Mouse (Mus musculus) heart, postnatal 0 days (tissue): ENCODE results near the gene Tbxas1. TPM values are rescaled to one million over a fixed set of nuclear protein-coding genes. Genes with fewer than 3 reads are reported as not detected.

Experiments used
- ATAC-seq: fragments of 200-750 bp; cut with Nextera tagmentation; 2 replicates; pipeline ENCODE4 v1.8.0; 2017; ENCODE audit warnings: low read depth, moderate number of reproducible peaks, moderate library complexity; ENCODE audit not compliant: insufficient read depth
- DNase-seq: peaks from one replicate; pipeline ENCODE4 v3.0.0-alpha.2; 2016; ENCODE audit warnings: low spot score
- H3K27ac ChIP-seq: fragments of 300-500 bp; sonication (generic); 2 replicates; pipeline ENCODE4 v1.5.1; 2014; ENCODE audit warnings: low read depth, mild to moderate bottlenecking
- H3K27me3 ChIP-seq: fragments of 300-500 bp; sonication (generic); 2 replicates; pipeline ENCODE4 v1.6.1; 2014; ENCODE audit warnings: low read length, mixed read lengths; ENCODE audit not compliant: control insufficient read depth, insufficient read depth
- H3K36me3 ChIP-seq: fragments of 300-500 bp; sonication (generic); replicated peaks from 2 replicates; pipeline ENCODE4 v1.6.1; 2014; ENCODE audit warnings: low read length, mixed read lengths; ENCODE audit not compliant: control insufficient read depth, insufficient read depth
- H3K4me1 ChIP-seq: fragments of 300-500 bp; sonication (generic); 2 replicates; pipeline ENCODE4 v1.6.1; 2014; ENCODE audit warnings: antibody characterized with exemption; ENCODE audit not compliant: control insufficient read depth, insufficient read depth
- H3K4me2 ChIP-seq: fragments of 300-500 bp; sonication (generic); 2 replicates; pipeline ENCODE4 v1.6.1; 2014; ENCODE audit warnings: low read depth, mild to moderate bottlenecking, low read length, moderate library complexity
- H3K4me3 ChIP-seq: fragments of 300-500 bp; sonication (generic); 2 replicates; pipeline ENCODE4 v1.5.1; 2014; ENCODE audit warnings: low read depth, low read length
- H3K9ac ChIP-seq: fragments of 300-500 bp; sonication (generic); replicated peaks from 2 replicates; pipeline ENCODE4 v1.6.1; 2014; ENCODE audit warnings: low read depth, low read length, mixed read lengths
- H3K9me3 ChIP-seq: fragments of 300-500 bp; sonication (generic); replicated peaks from 2 replicates; pipeline ENCODE4 v1.6.1; 2016; ENCODE audit warnings: low read length; ENCODE audit not compliant: control insufficient read depth
- CTCF ChIP-seq: IDR thresholded peaks from 2 replicates; pipeline ENCODE4 v1.5.1; 2016; ENCODE audit warnings: antibody characterized with exemption, control low read depth, low read depth
- EP300 ChIP-seq: IDR thresholded peaks from 2 replicates; pipeline ENCODE4 v1.6.1; 2016; ENCODE audit warnings: antibody characterized with exemption, low read depth
- WGBS: fragments of 180-500 bp; shearing (Covaris S2); extraction: QIAGEN DNeasy Blood & Tissue Kit; methylation state at CpG from one replicate; pipeline ENCODE4 v1.1.7; 2014; 5-methylcytosine and 5-hydroxymethylcytosine counted together
- polyA plus RNA-seq: library from polyadenylated mRNA; unstranded; fragments of >200 nt; fragmentation: Nextera tagmentation; extraction: Ambion mirVana; gene quantifications from 2 replicates; pipeline ENCODE4 v1.2.1, GENCODE M21; 2015
- total RNA-seq: library from RNA; depleted of rRNA; stranded (reverse); fragments of >200 nt; gene quantifications from 2 replicates; pipeline ENCODE4 v1.2.3, GENCODE M21; 2014; ENCODE audit warnings: low replicate concordance

Tbxas1 gene
- total and polyA plus RNA-seq, 2 experiments from 2014 or later = 0.64 to 1.6 TPM

DNA sequence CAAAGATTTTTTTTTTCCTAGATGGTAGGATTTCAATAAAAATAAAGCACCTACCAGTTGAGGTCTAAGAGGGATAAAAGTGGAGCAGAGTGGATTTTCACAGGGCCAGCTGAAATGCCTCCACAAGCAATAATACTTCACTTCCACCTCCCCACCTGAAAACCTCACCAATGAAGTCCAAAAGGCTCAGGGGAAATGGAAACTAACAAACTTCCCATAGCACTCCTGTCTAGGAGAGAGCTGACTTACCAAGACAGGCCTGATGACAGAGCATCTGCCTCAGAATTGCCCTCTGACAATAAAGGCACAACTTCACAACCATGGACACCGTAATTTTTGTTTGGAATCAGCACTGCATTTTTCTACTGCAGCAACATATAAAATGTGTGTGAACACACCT is 15.4 kb upstream of the Tbxas1 start:
- Histone ChIP-seq H3K27ac (no peak overlapping the region), H3K4me1 (peaks cover 21% of the 10 kb centered on the region), H3K9ac (no peak overlapping the region), H3K36me3 (no peaks in the 10 kb centered on the region), H3K4me3 (no peak overlapping the region), H3K27me3 (no peaks in the 10 kb centered on the region), H3K9me3 (no peaks in the 10 kb centered on the region), H3K4me2 (no peak overlapping the region)
- no peak for DNase-seq
- WGBS = 98% methylated on average over 1 of the region's 1 CpGs
- no peak for TF ChIP-seq CTCF
- no peak for TF ChIP-seq EP300
- no peak for ATAC-seq

DNA sequence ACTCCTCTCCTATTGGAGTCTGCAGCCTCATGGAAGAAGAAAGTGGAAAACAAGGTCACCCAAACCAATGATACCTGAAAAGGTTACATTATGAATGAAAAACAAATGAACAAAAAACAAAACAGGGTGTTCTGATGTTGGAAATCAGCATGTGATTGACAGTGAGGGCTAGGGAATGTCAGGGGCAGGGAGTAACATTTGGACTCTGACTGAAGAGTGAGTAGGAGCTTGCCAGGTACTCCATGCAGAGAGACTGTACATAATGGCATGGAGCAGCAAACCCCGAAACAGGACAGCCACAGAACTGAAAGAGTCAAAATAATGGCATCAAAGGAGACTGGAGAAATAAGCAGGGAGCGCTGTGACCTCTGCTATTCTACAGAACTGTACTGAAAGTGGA is 14.9 kb upstream of the Tbxas1 start:
- Histone ChIP-seq H3K9me3 (no peaks in the 10 kb centered on the region), H3K9ac (no peak overlapping the region), H3K27me3 (no peaks in the 10 kb centered on the region), H3K4me3 (no peak overlapping the region), H3K4me2 (no peak overlapping the region), H3K4me1 (peaks cover 21% of the 10 kb centered on the region), H3K27ac (no peak overlapping the region; the same call in 1 of the 2 replicates), H3K36me3 (no peaks in the 10 kb centered on the region)
- TF ChIP-seq EP300 = no peak
- no peak for TF ChIP-seq CTCF
- no peak for DNase-seq
- no peak for ATAC-seq
- 56% methylated on average over 2 of the region's 2 CpGs for WGBS

DNA sequence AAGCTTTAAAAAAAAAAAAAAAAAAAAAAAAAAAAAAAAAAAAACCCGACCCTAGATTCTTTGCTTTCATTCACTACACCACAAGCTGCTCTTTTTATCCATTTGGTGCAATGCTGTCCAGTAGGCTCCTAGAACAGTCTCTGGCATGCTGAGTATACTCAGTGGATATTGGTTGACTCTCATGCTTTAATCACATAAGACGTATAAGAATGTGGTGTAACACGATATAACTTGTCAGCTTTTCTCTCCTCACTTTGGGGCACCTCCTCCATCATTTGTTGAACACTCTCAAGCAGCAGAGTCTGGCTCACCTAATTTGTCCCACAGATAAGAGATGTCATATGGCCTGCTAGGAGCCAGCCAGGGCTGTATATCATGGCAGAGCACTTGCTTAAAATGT is 11.6 kb upstream of the Tbxas1 start:
- DNase-seq (no peak), ATAC-seq (no peak)
- no peak overlapping the region for H3K27ac ChIP-seq
- H3K27me3 ChIP-seq = no peaks in the 10 kb centered on the region
- H3K4me2 ChIP-seq = no peak overlapping the region
- H3K9ac ChIP-seq = no peak overlapping the region
- no peaks in the 10 kb centered on the region for H3K9me3 ChIP-seq
- no peaks in the 10 kb centered on the region for H3K36me3 ChIP-seq
- WGBS = 24% methylated on average over 3 of the region's 3 CpGs
- H3K4me1 ChIP-seq = peaks cover 19% of the 10 kb centered on the region
- no peak overlapping the region for H3K4me3 ChIP-seq
- TF ChIP-seq EP300 (no peak), CTCF (no peak)

DNA sequence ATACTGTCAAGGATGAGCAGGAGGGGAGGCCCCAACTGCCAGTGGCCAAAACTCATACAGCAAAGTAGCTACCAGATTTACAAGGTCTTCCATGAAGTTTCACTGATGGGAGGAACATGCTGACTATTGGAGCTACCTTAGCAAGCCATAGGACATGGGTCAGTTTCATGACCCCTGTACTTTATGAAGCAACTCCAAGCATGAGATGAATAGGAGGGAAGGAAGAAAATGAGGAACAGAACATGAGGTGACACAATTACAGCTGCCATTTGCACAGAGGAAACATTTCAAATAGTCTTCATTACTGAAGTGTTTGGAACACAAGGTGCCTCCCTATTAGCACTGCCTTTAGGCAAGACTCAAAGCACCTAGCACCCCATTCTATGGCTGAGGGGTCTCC is 9.4 kb upstream of the Tbxas1 start:
- ATAC-seq (no peak), DNase-seq (no peak)
- no peak for TF ChIP-seq CTCF
- TF ChIP-seq EP300 = no peak
- H3K4me3 ChIP-seq = no peak overlapping the region
- H3K36me3 ChIP-seq = no peaks in the 10 kb centered on the region; the same call in 1 of the 2 replicates
- H3K4me1 ChIP-seq = peaks cover 14% of the 10 kb centered on the region
- no peak overlapping the region for H3K27ac ChIP-seq
- H3K27me3 ChIP-seq = no peaks in the 10 kb centered on the region
- no peak overlapping the region for H3K9ac ChIP-seq
- no peaks in the 10 kb centered on the region for H3K9me3 ChIP-seq
- H3K4me2 ChIP-seq = no peak overlapping the region

DNA sequence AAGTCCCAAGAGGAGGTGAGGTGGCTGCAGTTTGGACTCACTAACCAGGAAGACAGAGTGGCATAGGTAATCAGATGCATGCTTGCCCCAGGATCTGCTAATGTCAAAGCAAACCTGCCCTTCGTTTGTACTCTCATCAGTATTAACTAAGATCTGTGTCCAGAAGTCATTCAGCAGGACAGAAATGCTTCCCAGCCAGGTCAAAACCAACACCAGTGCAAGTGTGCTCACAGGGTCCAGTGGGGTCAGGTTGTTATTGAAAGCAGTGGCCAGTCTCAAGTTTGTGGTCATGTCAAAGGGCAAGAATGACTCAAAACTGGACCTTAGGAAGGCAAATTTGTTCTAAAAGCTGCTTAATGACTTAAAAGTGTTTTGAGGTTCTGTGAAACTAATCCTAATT is 8.8 kb upstream of the Tbxas1 start:
- no peak overlapping the region for H3K4me2 ChIP-seq
- no peaks in the 10 kb centered on the region for H3K9me3 ChIP-seq
- WGBS = 77% methylated on average over 1 of the region's 1 CpGs
- no peak for DNase-seq
- H3K4me3 ChIP-seq = no peak overlapping the region
- no peak for ATAC-seq
- no peaks in the 10 kb centered on the region; the same call in 1 of the 2 replicates for H3K36me3 ChIP-seq
- H3K9ac ChIP-seq = no peak overlapping the region
- no peak for TF ChIP-seq CTCF
- H3K27ac ChIP-seq = no peak overlapping the region
- no peaks in the 10 kb centered on the region for H3K27me3 ChIP-seq
- peaks cover 10% of the 10 kb centered on the region for H3K4me1 ChIP-seq

DNA sequence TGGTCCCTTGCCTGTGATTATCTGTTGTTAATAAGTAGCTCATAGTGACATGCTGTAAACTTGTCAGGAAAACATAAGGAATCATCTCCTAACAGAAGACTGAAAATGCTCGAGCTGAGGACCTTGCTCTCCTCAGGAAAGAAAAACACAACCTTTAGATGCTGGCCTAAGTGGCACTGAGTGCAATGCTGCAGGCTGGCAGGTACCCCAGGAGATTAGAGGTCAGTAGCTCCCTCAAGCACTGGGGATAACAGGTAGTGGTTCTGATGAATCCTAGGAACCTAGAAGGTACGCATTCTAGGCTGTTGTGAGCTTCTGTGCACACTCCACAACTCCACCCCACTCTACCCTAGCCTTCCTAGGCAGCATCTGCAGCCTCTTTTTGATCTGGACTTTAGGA is 8.4 kb upstream of the Tbxas1 start:
- DNase-seq = no peak
- Histone ChIP-seq H3K9me3 (no peaks in the 10 kb centered on the region), H3K4me3 (no peak overlapping the region), H3K36me3 (no peaks in the 10 kb centered on the region; the same call in 1 of the 2 replicates), H3K4me1 (peaks cover 10% of the 10 kb centered on the region), H3K4me2 (no peak overlapping the region), H3K9ac (no peak overlapping the region), H3K27ac (no peak overlapping the region), H3K27me3 (no peaks in the 10 kb centered on the region)
- 69% methylated on average over 2 of the region's 2 CpGs for WGBS
- no peak for ATAC-seq
- no peak for TF ChIP-seq EP300
- TF ChIP-seq CTCF = no peak
